Mouse (Mus musculus) frontal cortex, postnatal 36 days (tissue): Measurements from ENCODE around the gene Syt13.

Source experiments
- DNase-seq, 2 experiments: peaks; one replicate each; pipeline ENCODE4 v3.0.0; 2022; ENCODE audit warnings: low spot score in 2 of 2

Syt13 gene

DNA sequence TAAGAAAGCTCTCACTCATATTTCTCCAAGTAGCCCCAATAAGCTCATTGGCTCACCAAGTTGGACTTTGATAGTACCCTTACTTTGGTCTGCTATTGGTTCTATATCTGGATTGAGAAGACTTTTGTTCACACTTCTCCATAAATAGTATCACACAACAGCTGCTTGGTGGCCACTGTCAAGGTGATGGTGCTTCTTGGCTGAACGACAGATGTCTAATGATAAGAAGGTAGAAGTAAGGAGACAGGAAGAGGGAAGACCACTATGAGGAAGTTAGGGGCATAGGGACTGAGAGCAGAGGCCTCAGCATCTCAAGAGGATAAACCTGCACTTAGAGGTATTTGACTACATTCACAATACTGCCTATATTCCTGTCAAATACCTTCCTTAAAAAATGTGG lies 49.4 kb downstream of the Syt13 start:
- no peak for DNase-seq

DNA sequence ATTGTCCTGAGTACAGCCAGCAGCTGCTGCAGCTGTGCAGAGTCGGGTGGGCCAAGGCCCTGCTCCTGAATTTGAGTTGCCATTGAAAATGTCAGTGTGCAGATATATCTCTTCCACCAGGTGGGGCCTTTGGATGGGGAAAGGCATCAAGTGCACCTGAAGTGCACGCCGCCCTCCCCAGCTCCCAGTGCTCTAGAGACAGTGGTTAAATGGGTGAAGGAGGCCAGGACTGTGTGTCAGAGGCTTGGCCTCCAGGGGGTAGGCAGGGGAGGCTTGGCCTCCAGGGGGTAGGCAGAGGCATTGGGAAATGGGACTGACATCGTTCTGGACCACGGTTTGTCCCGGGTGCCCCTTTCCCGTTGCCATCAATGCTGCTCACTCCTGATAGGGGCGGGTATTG lies 51.4 kb downstream of the Syt13 start:
- no peak for DNase-seq

DNA sequence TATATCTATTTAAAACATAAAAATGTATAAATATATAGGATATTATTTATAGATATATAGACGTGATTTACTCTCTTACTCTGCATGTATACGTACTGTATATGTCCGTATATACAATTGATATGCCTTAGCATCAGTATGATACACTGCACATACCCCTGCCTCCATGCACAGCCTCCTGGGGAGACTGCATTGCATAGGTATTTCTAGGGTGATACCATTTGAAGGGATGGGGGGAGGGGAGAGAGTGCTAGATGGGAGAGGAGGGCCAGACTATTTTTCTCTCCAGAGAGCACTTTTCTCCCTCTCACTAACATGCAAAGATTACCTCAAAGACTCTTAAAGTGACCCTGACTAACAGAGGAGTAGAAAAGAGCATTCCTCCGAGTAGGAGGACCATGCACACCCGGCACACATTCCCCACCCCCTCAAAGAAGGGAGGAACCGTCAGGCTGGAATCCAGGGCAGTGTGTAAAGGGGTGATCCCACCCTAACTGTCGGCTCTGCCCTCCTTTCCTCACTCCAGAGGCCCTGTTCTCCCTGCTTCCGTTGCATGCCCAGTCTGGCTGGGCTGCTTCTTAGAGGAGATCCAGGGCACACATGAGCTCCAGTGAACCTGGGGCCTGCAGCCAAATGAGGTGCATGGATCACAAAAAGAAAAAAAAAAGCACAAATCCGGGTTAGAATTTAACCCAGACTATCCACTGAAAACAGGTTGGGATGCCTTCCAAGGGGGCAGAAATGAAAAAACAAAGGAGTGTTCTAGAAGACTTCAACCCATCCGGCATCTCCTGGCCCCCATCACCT lies 52.3 kb downstream of the Syt13 start:
- no peak for DNase-seq

DNA sequence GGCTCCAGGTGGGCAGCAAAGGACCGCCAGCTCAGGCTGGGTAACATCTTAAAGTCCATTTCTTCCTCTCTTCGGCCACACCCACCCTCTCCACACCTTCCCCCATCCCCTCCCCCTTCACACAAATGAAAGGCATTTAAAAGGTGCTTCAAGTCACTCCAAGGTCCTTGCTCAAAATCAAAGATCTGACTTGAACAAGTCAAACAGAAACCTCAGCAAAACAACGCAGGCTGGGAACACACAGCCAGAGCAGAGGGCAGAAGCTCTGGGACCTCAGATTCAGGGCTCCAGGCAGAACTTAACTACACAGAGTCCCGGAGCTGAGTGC lies 52.9 kb downstream of the Syt13 start:
- DNase-seq = no peak

DNA sequence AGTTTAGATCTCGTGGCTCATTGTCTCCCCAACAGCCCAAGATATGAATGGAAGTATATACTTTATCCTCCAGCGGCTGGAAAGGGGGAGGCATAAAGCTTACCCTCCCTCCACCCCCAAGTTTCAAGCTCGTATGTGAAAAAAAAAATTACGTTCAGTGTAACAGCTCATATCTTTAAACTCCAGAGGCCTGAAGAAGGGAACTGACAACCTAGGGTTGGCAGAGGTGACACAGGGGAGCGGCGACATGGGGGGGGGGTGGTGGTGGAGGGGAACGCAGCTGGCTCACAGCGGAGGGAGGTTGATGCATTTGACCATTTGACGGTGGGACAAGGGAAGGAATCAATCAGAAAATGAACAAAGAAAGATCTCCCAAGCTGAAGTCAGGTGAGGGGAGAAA lies 56.2 kb downstream of the Syt13 start:
- DNase-seq = no peak

DNA sequence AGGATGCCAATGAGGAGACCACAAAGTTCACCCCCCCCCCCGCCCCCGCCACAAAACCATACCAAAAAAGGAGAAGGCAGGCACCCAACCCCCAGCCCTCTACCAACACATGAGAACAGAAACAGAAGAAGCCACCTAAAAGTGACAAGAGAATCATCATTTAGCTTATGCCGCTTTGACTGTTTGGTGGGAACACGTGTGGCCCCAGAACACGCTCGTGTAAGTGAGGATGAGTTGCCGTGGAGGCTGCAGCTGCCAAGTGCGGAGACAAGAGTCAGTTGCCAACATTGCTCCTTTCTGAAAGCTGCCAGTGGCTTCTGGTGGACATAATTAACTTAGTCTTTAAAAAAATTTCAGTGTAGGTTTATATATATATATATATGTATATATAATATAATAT lies 56.6 kb downstream of the Syt13 start:
- no peak for DNase-seq

DNA sequence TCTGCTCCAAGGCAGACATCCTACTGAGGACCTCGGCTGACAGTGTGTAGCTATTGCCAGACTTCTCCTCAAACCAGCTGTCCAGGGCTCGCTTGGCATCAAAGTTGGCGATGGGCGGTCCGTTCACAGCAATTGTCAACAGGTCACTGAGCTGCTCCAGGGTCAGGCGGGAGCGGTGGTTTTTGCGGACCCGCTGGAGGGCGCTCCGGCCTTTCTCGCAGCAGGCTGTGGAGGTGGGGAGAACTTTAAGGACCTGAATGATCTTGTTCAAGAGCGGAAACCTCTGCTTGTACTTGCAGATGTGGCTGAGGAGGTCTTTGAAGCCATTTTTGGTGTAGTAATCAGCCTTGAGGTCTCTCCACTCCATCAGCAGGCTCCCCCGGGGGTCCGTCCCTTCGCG lies 57.2 kb downstream of the Syt13 start:
- no peak for DNase-seq

DNA sequence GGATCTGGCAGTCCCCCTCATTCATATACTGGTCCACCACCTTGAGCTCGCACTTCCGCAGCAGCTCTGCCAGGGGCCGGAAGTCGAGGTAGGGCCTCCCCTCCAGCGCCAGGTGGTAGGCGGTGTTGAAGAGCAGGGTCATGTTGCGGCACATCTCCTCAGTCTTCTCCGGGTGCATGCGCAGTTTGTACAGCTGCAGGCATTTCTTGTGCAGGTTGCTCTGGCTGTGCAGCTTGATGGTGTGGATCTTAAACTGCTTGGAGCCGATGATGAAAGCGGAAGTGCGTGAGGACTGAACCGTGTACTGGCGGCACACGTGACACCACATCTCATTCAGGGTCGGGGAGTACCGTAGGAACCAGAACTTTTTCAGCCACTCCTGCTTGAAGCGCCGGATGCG lies 58.7 kb downstream of the Syt13 start:
- no peak for DNase-seq

DNA sequence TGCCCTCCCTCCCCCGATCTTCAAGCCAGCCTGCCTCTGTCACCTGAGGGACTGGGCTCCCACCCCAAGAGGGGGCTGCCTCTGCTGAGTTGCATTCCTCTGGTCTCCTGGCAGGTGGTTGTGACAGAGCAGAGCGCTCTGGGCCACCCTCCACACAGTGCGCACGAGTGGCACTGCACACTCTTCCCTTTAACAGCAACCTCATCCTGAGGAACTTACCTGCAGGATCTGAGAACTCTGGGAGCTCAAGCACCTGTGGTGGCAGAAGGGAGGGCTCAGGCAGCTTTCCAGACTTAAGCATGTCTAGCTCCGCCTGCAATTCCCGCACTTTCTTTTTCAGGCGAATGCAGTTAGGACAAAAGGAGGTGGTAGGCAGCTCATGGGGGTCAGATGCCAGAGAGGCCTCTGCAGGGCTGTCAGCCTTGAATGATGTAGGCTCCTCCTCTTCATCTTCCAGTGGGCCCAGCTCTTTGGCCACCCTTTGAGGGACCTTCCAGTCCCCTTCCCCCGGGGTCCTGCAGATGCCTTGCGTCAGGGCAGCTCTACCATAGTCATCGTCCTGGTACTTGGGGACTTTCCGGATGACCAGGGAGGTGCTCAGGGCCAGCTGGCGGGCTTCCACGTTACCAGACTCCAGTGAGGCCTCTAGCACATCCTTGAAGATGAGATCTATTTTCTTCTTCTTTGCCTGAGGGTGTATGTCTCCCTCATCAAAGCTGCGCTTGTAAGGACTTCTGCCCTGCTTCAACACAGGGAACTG lies 60.3 kb downstream of the Syt13 start:
- DNase-seq = no peak

DNA sequence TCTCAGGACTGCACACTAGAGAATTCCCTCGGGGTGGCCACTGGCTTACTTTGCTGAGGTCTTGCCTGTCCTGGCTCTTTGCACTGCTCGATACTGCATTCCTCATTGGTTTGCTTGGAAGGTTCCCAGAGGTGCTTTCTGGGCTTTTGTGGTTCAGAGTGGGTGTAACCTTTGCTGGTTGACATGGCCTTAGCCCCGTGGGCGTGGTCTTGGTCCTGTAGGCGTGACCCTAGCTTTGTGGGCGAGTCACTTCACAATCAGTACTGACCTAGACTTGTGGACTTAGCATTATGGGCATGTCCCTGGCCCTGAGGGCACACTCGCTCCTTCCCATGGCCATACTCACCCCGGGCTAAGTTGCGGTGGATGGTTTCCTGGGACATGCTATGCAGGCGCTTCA lies 65.3 kb downstream of the Syt13 start:
- no peak for DNase-seq

DNA sequence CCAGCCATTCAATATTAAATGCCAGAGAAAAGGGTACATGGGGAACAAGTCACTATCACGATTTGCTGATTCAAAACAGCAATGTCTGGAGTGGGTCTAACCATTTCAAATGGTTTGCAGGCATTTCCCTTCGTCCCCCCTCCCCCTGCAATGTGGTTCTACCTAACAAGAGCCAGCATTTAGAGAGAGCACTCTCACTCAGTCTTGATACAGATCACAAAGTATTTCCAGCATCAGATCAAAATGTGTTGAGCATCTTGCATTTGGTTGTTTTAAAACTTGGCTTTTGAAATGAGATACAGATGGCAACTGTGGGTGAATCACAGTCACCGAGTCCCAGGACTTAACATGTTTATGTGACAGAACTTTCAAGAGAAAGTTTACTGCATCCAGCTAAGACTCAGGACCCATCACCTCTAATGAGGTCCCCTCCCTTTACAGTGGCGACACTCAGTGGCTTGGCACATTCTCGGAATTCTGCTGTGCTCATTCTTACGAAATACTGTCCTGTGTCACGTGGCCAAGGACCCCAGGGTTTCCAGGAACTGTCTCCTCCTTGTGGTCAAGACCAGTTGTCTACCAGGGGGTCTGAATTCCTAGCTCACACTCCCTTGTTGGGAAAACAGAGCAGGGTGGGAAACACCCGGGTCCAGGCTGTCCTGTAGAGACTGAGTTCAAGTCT lies 67.8 kb downstream of the Syt13 start:
- DNase-seq = no peak

DNA sequence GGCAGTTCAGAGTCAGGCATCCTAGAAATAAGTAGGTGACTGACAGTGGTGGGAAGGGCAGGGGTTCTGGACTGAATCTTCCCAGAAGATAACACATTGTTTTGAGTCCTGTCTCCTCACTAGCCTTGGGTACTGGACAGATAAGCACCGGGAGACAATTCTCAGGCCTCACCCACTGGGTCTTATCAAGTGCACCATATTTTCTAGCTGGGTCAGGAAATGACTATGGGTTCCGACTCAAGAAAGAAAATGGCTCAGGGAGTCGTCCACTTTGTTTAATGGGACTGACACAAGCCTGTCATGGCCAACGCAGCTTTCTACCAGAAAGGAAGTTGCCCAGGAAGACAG lies 68.3 kb downstream of the Syt13 start:
- DNase-seq = no peak

DNA sequence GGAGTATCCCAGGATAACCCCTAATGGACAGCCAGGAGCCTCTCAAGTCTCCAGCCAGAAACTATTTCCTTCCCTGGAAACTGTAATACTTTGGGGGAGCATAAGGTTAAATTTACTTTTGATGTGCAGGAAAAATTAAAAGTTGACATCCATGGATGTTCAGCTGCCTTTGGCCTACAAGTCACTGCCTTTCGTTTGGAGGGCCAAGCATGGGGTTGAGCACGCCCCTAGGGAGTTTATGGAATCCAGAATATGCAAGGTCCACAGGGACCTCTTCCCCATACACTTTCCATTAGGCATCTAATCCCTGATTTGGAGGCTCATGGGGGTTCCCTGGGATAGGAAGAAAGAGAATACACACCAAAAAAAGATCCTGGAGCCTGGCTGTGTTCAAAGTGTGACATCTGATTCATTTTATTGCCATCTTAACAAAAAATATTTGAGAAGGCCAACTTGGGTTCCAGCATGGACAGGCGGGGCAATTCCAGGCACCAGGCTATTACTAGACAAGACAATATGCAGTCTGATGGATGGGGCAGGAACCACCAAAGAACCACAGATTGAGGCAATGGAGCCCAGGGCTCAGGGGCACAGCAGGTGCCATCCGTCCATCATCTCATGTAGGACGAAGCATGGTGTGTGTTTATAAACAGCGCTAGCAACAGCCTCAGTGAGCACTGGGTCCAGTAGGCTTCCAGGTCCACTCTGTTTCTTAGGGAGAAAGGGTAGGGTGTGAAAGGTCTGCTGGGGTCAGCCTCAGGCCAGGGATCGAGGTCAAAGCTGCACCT lies 69.6 kb downstream of the Syt13 start:
- DNase-seq = no peak

DNA sequence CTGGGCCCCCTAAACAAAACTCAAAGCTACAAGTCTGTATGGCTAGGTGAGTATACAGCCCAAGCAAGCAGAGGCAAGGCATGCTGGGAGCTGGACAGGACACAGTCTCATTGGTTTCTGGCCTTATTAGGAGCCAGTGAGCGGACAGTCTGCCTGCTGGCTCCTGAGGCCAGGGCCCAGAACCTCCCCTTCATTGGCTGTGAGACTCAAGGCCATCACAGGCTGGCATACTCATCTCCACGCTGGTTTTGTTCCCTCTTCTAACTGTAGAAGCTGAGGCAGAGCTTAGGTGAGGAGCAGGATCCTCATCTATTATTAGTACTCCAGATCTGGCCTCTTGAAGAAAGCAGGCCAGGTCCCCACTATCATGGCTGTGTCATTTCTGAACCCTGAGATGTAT lies 70.3 kb downstream of the Syt13 start:
- no peak for DNase-seq

DNA sequence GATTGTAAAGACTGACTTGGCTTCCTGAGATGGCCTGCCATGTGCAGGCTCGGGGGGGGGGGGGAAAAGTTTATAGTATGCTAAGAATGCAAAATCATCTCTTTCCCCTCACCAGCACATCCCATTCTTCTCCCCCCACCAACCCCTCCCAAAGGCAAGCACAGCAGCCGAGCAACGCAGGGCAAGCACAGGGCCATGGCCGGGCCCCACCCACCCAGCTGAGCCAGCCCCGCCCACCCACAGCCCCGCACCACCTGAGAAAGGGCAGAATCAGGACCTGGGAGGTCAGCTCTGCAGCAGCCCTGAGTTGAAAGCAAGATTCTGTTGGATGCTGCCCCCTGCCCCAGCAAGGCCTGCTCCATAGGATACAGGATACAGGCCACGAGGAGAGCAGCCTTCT lies 70.7 kb downstream of the Syt13 start:
- DNase-seq = no peak

DNA sequence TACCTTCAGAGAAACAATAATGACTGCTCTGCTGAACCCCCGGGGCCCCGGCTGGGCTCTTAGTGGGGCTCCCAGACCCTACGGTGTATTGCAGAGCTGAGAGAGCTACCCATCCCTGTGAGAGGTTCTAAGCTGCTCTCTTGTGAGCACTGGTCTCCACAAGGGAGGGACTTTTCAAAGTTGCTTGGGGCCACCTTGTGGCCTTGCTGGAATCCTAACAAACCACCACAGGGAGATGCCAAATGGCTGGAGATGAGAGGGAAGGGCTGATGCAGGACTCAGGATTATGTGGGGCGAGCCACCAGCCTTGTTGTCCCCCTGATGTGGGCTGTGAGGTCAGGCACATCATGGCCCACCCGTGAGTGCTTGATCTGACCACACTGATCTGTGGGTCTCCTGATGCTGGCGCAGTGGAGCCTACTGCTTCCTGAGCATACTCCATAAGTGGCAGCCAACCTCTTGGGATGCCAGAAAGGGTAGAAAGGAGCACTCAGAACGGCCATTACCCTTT lies 72.3 kb downstream of the Syt13 start:
- DNase-seq = no peak

DNA sequence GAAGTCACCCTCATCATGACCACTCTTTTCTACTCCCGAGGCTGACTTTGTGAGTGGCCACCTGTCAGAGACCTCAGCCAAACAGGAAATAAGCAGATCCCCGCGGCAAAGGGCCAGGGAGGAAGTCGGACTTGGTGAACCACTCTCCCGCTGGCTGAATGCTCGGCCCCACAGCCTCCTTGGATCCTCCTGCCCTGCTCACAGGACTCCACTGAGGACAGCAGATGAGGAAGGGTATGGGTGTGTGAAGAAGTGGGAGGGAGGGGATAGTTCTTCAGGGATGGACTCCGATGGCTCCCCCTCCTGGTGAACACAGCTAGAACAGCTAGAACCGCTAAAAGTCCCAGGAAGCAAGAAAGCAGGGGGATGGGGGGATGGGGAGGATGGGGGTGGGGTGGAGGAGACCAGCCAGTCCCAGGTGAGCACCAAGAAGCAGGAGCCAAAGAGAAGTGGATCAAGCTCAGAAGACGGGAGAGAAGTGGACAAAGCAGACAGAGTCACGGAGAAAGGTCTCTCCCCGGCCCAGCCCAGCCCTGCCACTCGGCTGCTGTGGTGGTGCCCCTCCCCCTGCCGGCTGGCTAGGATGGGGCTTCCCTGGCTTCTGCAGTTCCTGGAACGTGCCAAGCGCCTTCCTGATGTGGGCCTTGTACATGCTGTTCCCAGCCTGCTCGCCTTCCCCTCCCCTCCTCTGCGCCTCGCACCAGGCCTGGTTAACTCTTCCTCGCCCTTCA lies 73.2 kb downstream of the Syt13 start:
- DNase-seq = peak; percentile 22 to 55

DNA sequence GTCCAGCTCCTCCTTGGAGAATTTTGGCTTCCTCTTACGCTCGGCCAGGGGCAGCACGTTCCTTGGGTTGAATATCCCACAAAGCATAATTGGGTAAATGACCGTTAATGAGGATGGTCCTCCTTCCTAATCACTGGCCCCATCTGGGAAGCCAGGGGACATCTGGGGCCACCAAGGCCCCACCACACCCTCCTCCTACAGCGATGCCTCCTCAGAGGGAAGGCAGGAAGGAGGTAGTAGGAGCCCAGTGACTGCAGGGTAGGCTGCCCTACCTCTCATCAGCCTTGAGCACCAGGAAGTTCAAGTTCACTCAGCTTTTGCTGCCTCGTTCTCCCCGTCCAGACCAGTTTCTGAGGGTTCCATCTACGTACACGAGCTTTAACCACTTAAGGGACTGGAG lies 74.7 kb downstream of the Syt13 start:
- DNase-seq = no peak

DNA sequence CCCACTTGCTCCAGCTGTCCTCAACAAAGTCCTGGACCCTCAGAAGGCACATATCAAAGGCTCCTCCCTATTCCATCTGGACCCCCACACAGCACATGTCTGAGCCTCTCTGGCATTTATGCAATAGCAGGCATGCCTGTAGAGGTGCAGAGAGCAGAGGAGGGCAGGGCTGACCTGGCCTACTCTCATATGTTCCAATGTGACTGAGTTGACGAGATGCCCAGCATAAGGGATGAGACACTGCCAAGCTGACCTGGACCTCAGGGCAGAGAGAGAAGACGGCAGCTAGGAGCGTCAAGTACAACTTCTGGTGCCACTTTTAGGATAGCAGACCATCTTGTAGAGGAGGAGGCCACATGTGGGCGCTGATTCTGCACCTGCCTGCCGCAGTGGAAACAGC lies 77.1 kb downstream of the Syt13 start:
- DNase-seq = no peak

DNA sequence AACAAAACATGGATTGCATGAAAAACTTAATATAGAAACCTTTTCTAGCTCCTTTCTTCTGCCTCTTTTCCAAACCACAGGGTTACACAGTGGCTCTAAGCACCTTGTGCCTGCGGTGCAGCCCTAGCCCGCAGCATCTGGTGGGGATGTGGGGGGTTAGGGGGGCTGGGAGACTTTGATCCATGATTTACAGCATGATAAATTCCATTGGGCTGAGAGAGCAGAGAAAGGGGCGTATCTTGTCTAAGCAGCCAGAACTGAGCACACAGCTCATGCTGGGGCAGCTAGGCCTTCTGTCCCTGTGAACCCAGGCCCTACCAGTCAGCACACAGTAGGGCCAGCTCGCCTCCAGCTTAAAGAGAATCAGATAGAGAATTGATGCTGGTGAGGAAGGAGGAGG lies 90.1 kb downstream of the Syt13 start:
- no peak for DNase-seq
